Mouse (Mus musculus) limb, embryonic 15.5 days (tissue): ENCODE data around the gene Sh3glb2. TPM values are rescaled to one million over a fixed set of nuclear protein-coding genes. Genes with fewer than 3 reads are reported as not detected.

Experiments
- ATAC-seq: fragments of 200-750 bp; cut with Nextera tagmentation; 2 replicates; pipeline ENCODE4 v1.8.0; 2017; ENCODE audit warnings: low read depth, moderate TSS enrichment; ENCODE audit not compliant: insufficient number of reproducible peaks, low FRiP score, low TSS enrichment
- H3K27ac ChIP-seq: fragments of 300-500 bp; sonication (generic); 2 replicates; pipeline ENCODE4 v1.5.1; 2015; ENCODE audit warnings: moderate library complexity, mild to moderate bottlenecking, inconsistent platforms
- H3K27me3 ChIP-seq: fragments of 300-500 bp; sonication (generic); 2 replicates; pipeline ENCODE4 v1.6.1; 2015; ENCODE audit warnings: inconsistent platforms
- H3K36me3 ChIP-seq: fragments of 300-500 bp; sonication (generic); 2 replicates; pipeline ENCODE4 v1.6.1; 2015; ENCODE audit warnings: inconsistent platforms
- H3K4me1 ChIP-seq: fragments of 300-500 bp; sonication (generic); 2 replicates; pipeline ENCODE4 v1.6.1; 2015; ENCODE audit warnings: inconsistent platforms
- H3K4me2 ChIP-seq: fragments of 300-500 bp; sonication (generic); 2 replicates; pipeline ENCODE4 v1.6.1; 2015; ENCODE audit warnings: mild to moderate bottlenecking, inconsistent platforms
- H3K4me3 ChIP-seq: fragments of 300-500 bp; sonication (generic); 2 replicates; pipeline ENCODE4 v1.5.1; 2015; ENCODE audit warnings: mild to moderate bottlenecking, inconsistent platforms
- H3K9ac ChIP-seq: fragments of 300-500 bp; sonication (generic); 2 replicates; pipeline ENCODE4 v1.6.1; 2015; ENCODE audit warnings: inconsistent platforms
- H3K9me3 ChIP-seq: fragments of 300-500 bp; sonication (generic); 2 replicates; pipeline ENCODE4 v1.6.1; 2016; ENCODE audit warnings: inconsistent platforms
- WGBS: fragments of 180-500 bp; shearing (Covaris S2); methylation state at CpG from one replicate; pipeline ENCODE4 v1.1.7; 2015; 5-methylcytosine and 5-hydroxymethylcytosine counted together
- polyA plus RNA-seq: library from polyadenylated mRNA; unstranded; fragments of >200 nt; fragmentation: Nextera tagmentation; extraction: Ambion mirVana; gene quantifications from 2 replicates; pipeline ENCODE4 v1.2.1, GENCODE M21; 2015

Sh3glb2 gene
- polyA plus RNA-seq, 1 experiment from 2014 or later, result 87.5 TPM

DNA sequence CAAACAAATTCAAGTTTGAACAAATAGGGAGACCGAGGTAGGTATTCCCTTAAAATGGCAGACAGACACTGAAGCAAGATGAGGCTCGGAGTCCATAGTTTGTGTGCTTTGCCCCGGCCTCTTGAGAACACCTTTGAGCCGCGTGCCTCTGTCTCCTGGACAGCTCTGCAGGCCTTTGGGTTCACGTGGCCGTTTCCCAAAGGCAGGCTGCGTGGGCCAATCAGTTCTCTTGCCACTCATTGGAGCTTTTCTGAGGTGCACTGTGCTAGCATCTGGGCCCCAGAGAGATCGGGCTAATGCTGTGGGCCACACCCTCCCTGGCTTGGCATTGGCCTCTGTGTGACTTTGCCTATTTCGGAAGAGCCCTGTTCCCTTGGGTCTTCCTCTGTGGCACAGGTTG lies 16.8 kb upstream of the Sh3glb2 start:
- 94% methylated on average over 10 of the region's 10 CpGs for WGBS
- no peak overlapping the region for H3K9ac ChIP-seq
- H3K9me3 ChIP-seq, result no peaks in the 10 kb centered on the region
- H3K4me3 ChIP-seq, result no peak overlapping the region
- no peak overlapping the region for H3K27ac ChIP-seq
- no peaks in the 10 kb centered on the region for H3K4me1 ChIP-seq
- H3K4me2 ChIP-seq, result no peak overlapping the region
- no peaks in the 10 kb centered on the region for H3K27me3 ChIP-seq
- H3K36me3 ChIP-seq, result peaks cover 87% of the 10 kb centered on the region
- no peak for ATAC-seq

DNA sequence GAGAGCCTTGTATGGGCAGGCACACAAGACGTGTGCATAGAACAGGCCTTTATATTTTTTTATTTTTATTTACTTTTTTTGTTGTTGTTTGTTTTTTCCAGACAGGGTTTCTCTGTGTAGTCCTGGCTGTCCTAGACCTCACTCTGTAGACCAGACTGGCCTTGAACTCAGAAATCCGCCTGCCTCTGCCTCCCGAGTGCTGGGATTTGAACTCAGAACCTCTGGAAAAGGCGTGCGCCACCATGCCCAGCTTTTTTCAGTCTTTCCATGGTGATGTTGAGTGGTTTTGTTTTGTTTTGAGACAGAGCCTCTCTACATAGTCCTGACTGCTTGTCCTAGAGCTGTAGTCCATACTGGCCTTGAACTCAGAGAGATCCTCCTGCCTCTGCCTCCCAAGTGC lies 13.6 kb upstream of the Sh3glb2 start:
- Histone ChIP-seq H3K4me2 (no peak overlapping the region), H3K27ac (no peak overlapping the region), H3K36me3 (peaks cover 91% of the 10 kb centered on the region), H3K9me3 (no peaks in the 10 kb centered on the region), H3K4me3 (no peak overlapping the region), H3K4me1 (no peaks in the 10 kb centered on the region), H3K27me3 (no peaks in the 10 kb centered on the region), H3K9ac (no peak overlapping the region)
- 95% methylated on average over 5 of the region's 5 CpGs for WGBS
- ATAC-seq, result no peak

DNA sequence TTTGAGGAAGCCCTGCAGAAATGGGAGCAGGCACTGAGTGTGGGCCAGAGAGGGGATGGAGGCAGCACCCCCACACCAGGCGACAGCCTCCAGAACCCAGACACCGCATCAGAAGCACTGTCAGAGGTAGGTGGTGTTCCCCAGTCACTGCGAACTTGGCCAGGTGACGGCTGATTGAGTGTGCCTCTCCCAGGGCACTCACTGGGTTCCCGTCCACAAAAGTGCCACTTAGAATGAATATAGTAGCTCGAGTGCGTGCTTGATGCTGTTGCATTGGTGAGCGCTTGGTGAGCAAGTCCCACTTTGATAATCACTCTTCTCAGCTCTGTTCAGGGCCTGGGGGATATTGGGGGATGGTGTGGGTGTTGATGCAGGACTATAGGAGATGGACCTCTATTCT lies 12.4 kb upstream of the Sh3glb2 start:
- no peak overlapping the region for H3K9ac ChIP-seq
- ATAC-seq, result no peak
- WGBS, result 96% methylated on average over 8 of the region's 8 CpGs
- H3K4me1 ChIP-seq, result no peaks in the 10 kb centered on the region
- no peaks in the 10 kb centered on the region for H3K27me3 ChIP-seq
- H3K27ac ChIP-seq, result no peak overlapping the region
- no peaks in the 10 kb centered on the region for H3K9me3 ChIP-seq
- no peak overlapping the region for H3K4me2 ChIP-seq
- H3K4me3 ChIP-seq, result no peak overlapping the region
- H3K36me3 ChIP-seq, result peaks cover 88% of the 10 kb centered on the region

DNA sequence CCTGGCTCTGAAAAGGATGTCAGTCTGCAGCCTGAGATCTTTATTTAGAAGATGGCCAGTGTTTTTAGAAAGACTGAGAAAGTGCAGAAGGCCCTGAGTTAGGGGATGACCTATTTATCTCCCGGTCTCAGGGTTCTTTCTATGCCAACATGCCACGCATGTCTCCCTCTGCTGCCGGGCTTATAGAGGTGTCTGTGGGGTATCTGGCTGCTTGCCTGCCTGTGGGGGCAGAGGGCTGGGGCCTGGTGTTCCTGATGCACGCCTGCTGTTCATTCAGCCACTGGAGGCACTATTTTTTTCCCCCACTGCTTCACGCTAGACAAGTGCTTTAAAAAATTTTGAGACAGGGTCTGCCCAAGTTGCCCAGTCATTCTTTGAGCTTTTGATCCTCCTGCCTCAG lies 7.1 kb upstream of the Sh3glb2 start:
- no peak overlapping the region for H3K9ac ChIP-seq
- H3K4me3 ChIP-seq, result no peak overlapping the region
- WGBS, result 73% methylated on average over 5 of the region's 5 CpGs
- H3K4me2 ChIP-seq, result no peak overlapping the region
- no peak overlapping the region for H3K27ac ChIP-seq
- no peaks in the 10 kb centered on the region for H3K9me3 ChIP-seq
- H3K4me1 ChIP-seq, result peaks cover 15% of the 10 kb centered on the region
- no peaks in the 10 kb centered on the region for H3K27me3 ChIP-seq
- H3K36me3 ChIP-seq, result peaks cover 43% of the 10 kb centered on the region
- no peak for ATAC-seq

DNA sequence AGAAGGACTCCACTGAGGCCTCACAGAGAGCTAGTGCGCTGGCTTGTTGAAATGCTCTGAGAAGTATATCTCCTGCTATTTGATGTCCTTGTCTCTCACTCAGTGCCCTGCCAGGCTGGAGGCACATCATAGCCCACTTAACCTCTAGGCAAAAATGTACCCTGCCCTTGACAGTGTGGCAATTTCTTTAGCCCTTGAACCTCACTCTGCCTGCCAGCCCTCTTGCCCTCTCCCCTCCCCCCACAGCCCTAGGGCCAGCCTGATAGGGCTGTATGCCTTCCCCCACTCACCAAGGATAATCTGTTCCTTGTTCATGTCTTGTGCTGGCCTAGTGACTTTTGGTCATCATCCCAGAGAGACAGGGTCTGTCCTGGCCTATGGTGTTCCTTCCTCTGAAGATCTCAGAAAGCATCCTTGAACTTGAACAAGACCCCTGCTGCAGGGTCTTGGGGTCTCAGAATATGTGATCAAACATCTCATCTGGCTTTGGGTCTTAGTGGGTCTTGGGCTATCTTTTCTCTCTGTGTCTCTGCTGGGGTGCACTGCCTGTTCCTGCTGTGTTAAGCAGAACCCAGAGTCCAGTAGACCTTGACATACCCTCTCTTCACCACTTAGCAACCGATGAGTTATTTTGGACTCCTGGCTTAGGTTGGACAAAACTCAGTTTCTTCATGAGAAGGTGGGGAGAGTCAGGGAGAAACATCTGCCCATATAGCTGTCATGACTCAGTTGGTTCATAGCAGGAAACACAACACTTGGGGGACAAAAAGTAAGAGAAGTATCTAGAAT lies 6.3 kb upstream of the Sh3glb2 start:
- peaks cover 15% of the 10 kb centered on the region for H3K4me1 ChIP-seq
- H3K4me3 ChIP-seq, result peak overlapping the region; percentile 95
- H3K9me3 ChIP-seq, result no peaks in the 10 kb centered on the region
- peak overlapping the region; percentile 83; the same call in 1 of the 2 replicates for H3K9ac ChIP-seq
- 87% methylated on average over 2 of the region's 2 CpGs for WGBS
- no peaks in the 10 kb centered on the region for H3K27me3 ChIP-seq
- H3K4me2 ChIP-seq, result peak overlapping the region; percentile 82
- no peak overlapping the region for H3K27ac ChIP-seq
- peaks cover 35% of the 10 kb centered on the region for H3K36me3 ChIP-seq
- no peak for ATAC-seq

DNA sequence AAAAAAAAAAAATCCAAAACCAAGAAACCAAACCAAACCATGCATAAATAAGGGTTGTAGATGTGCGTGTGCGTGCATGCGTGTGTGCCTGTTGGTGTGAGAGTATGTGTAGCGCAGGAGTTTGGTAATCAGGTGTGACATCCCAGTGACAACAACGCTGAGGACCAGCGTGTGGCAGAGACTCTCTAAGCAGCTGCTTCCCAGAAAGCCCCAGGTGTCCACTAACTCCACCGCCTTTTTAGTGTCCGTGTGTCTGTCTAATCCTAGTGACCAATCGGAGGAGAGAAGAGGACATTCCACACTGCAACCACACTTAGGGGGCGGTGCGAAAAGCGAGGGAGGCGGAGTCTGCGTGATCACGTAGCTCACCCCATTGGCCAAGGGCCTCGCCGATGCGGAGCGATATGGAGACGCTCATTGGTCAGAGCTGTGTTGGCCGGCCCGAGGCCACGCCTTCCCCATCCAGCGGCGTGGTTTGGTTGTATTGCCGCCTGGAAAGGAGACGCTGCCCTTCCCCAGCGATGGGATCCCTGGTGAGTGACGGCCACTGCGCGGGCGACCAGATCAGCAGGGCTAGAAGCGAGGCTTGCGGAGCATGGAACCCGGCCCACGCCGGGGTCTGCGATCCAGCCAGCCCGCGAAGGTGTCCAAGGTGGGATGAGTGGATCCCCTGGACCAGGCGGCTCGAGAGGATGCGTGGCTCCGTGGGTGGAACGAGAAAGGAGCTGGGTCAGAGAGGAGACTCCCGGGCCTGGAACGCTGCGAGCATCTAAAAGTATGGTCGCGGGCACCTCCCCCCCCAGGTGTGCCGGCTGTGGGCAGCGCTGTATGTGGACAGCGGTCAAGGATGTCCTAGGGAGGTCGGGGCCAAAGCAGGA lies 4.9 kb upstream of the Sh3glb2 start, which contains the start of gene Miga2:
Gene Miga2, plus strand, starts transcription at position 461 of the 878 bp plus-strand sequence.
- ATAC-seq, result peak; percentile 98
- Histone ChIP-seq H3K4me1 (peaks cover 15% of the 10 kb centered on the region), H3K27me3 (no peaks in the 10 kb centered on the region), H3K4me2 (peak within 1 kb of the TSS; percentile 82), H3K9ac (peak within 1 kb of the TSS; percentile 83), H3K4me3 (peak within 1 kb of the TSS; percentile 95), H3K27ac (peak within 1 kb of the TSS; percentile 84), H3K36me3 (peaks cover 21% of the 10 kb centered on the region), H3K9me3 (no peaks in the 10 kb centered on the region)
- under 1% methylated on average over 54 of the region's 54 CpGs for WGBS

DNA sequence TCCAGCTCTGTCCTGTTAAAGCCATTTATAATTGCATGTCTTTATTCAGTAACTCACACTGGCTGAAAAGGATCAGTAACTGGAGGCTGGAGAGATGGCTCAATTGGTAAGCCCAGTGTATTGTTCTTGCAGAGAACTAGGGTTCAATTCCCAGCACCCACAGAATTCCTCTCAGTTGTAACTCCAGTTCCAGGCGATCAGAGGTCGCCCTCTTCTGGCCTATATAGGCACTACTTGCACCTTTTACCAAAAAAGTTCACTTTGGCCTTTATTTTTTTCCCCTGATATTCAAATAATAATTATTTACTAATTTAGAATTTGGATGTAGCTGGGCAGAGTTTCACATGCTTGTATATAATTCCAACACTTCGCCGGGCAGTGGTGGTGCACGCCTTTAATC lies 3.7 kb upstream of the Sh3glb2 start:
- Histone ChIP-seq H3K9me3 (no peaks in the 10 kb centered on the region), H3K4me1 (peaks cover 26% of the 10 kb centered on the region), H3K4me3 (no peak overlapping the region), H3K9ac (no peak overlapping the region), H3K4me2 (no peak overlapping the region), H3K27me3 (no peaks in the 10 kb centered on the region), H3K27ac (no peak overlapping the region), H3K36me3 (peaks cover 9% of the 10 kb centered on the region)
- 72% methylated on average over 5 of the region's 5 CpGs for WGBS
- no peak for ATAC-seq

DNA sequence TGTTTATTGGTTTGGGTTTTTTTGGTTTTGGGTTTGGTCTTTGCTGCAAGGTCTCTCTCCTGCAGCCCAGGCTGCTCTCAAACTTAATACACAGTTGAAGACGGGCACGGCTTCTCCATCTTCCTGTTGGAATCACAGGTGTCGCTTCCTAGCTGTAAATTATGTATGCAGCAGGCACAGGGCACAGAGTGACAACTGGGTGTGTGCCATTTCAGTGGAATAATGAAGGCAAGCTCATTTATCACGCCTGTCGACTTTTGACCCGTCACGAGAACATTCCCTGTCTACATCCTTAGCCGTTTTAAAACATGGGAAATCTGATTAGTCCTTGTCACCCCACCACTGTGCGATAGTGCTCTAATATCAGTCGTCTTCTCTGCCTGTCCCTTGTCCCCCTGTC lies 1.5 kb upstream of the Sh3glb2 start:
- H3K4me2 ChIP-seq, result no peak overlapping the region
- H3K36me3 ChIP-seq, result no peaks in the 10 kb centered on the region
- ATAC-seq, result no peak
- H3K9me3 ChIP-seq, result no peaks in the 10 kb centered on the region
- no peaks in the 10 kb centered on the region for H3K27me3 ChIP-seq
- H3K9ac ChIP-seq, result no peak overlapping the region
- H3K4me3 ChIP-seq, result no peak overlapping the region
- 60% methylated on average over 10 of the region's 10 CpGs for WGBS
- peaks cover 44% of the 10 kb centered on the region for H3K4me1 ChIP-seq
- no peak overlapping the region for H3K27ac ChIP-seq

DNA sequence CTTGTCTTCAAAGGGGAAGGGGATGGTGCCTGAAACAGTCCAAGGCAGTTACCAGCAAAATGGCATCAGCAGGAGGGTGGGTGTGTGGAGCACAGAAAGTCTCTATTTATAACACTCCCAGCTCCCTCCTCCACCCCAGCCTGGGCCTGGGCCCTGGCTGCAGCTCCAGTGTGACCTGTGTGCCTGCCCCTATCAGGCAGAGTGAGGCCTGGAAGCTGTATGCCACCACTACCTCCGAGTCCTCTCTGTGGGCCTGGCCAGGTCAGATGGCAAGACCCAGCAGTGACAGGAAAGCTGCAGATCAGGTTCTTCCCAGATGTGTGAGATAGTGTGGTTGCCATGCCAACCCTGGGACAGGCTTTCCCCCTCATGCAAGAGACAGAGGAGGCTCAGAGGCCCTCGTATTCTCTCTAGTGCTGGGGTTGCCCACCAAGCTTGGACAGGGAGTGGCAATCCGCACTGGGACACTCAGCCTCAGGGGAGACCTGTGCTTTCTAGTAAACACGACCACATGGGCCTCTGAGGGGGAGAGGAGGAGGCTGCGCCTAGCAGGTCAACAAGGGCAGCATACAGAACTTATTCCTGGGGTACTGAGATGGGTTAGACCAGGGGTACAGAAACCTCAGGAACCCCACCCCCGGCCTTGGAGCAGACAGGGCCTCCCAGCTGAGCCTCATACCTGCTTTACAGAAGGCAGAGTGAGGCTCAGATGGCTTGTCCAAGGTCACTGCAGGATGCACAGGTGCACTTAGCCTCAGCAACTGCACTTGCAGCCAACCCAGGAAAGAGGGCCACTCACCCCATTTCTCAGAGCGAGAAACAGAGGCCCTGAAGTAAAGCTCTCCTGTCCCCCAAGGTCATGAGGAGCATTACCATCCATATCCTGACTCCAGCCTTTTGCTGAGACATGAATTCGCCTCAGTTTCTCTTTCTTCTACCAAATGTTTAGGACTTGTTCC lies 1.3 kb downstream of the Sh3glb2 start:
- 0 out of 2 replicates have a peak overlapping the region, but pooled peaks have one; percentile 75 for H3K9ac ChIP-seq
- H3K9me3 ChIP-seq, result no peaks in the 10 kb centered on the region
- H3K27ac ChIP-seq, result peak overlapping the region; percentile 81; the same call in 1 of the 2 replicates
- 49% methylated on average over 8 of the region's 8 CpGs for WGBS
- peaks cover 20% of the 10 kb centered on the region for H3K36me3 ChIP-seq
- no peaks in the 10 kb centered on the region for H3K27me3 ChIP-seq
- H3K4me3 ChIP-seq, result peak overlapping the region; percentile 79
- ATAC-seq, result no peak
- peak overlapping the region; percentile 96 for H3K4me2 ChIP-seq
- H3K4me1 ChIP-seq, result peaks cover 31% of the 10 kb centered on the region

DNA sequence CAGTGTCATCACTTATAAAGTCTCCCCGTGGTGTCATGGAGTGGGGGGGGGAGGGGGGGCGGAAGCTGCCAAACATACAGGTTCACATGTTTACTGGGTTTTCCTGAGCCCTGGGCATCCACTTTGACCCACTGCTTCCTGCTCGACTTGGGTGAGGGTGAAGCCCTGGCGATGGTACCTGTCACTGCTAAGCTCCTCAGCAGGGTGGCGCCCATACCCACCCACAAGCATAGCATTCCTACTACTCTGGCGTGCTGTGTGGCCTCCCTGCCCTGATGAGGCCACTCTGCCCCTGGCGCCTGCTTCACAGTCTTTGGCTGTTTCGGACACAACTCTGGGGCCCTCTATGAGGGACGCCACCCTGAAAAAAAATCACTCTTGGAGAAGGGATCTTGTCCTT lies 2.2 kb downstream of the Sh3glb2 start:
- 64% methylated on average over 9 of the region's 9 CpGs for WGBS
- ATAC-seq, result no peak
- H3K4me3 ChIP-seq, result no peak overlapping the region
- H3K9me3 ChIP-seq, result no peaks in the 10 kb centered on the region
- peaks cover 25% of the 10 kb centered on the region for H3K36me3 ChIP-seq
- H3K9ac ChIP-seq, result no peak overlapping the region
- no peaks in the 10 kb centered on the region for H3K27me3 ChIP-seq
- peaks cover 31% of the 10 kb centered on the region for H3K4me1 ChIP-seq
- H3K27ac ChIP-seq, result no peak overlapping the region
- no peak overlapping the region for H3K4me2 ChIP-seq

DNA sequence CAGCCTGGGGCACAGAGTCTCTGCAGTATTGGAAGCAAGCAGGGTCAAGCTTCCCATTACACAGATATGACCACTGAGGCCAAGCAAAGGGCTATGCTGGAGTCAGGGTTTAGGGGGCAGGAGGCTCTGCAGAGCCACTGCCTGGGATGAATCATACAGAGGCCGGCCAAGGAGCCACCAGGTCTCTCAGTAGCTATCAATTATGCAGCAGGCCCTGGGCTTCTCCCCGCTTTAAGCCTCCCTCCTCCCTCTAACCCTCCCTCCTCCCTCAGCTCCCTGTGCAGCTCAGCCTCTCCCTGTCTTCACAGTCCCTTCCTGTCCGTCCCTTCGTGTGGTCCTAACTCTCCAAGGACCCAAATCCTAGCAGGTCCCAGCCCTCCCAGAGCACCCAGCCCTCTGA lies 2.9 kb downstream of the Sh3glb2 start:
- ATAC-seq, result no peak
- 48% methylated on average over 4 of the region's 4 CpGs for WGBS
- no peak overlapping the region for H3K9ac ChIP-seq
- no peaks in the 10 kb centered on the region for H3K27me3 ChIP-seq
- H3K4me3 ChIP-seq, result no peak overlapping the region
- H3K4me1 ChIP-seq, result peaks cover 31% of the 10 kb centered on the region
- no peak overlapping the region; the same call in 1 of the 2 replicates for H3K27ac ChIP-seq
- peaks cover 27% of the 10 kb centered on the region for H3K36me3 ChIP-seq
- H3K9me3 ChIP-seq, result no peaks in the 10 kb centered on the region
- H3K4me2 ChIP-seq, result no peak overlapping the region
